Mouse (Mus musculus): Measurements from ENCODE around the gene Dnmbp. TPM values are rescaled to one million over a fixed set of nuclear protein-coding genes. Genes with fewer than 3 reads are reported as not detected.
"Not testable (repeated sequence)": the region's sequence is repeated elsewhere in the genome, so short reads cannot be mapped to it uniquely, and the experiment has no call there.

The Dnmbp gene
- total RNA-seq (2015) = 7.4 and 7.7 TPM in 2 replicates
- total RNA-seq (2017) = 7.7 and 14.6 TPM in 2 replicates

DNA sequence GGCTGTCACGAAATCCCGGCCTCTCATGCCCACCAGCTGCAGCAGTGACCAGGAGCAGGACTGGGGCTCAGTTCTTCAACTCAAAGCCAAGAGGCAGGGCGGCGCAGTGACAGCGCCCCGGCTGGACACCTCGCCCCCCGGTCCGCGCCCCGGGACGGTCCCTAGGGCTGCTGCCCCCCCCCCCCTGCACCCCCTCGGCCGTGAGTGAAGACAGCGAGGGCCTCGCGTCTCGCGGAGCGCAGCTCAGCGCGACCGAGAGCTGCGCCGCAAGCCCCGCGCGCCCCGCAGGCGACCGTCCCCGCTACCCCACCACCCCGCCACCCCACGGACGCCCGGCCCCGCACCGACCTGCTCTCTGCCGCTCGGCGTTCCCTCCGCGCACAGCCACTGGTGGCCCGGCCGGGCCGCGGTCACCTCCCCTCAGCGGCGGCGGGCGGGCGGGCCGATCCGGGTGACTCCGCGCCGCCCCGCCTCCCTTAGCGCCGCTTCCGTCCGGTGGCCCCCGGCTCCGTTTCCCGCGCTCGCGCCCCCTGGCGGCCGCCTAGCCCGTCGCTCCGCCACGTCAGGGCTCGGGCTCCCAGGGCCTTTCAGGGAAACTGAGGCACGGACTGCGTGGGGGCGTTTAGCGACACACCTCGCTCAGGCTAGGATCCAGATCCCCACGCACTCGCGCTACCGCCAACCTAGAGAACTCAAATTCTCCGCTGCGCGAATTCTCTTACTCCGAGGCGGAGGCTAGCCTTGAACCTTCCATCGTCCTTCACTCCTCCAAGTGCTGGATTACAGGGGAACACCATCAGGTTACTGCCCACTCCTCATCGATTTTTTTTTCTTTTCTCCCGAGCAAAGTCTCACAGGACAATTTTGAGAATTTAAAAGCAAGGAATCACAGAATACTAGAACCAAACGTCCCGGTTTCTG, at the start of gene Dnmbp:
TSS of gene Dnmbp (minus strand) at position 423 of the 921 bp plus-strand sequence.
- ATAC-seq (replicated peaks; ENCODE audit: poor library complexity) = peak; percentile 85

DNA sequence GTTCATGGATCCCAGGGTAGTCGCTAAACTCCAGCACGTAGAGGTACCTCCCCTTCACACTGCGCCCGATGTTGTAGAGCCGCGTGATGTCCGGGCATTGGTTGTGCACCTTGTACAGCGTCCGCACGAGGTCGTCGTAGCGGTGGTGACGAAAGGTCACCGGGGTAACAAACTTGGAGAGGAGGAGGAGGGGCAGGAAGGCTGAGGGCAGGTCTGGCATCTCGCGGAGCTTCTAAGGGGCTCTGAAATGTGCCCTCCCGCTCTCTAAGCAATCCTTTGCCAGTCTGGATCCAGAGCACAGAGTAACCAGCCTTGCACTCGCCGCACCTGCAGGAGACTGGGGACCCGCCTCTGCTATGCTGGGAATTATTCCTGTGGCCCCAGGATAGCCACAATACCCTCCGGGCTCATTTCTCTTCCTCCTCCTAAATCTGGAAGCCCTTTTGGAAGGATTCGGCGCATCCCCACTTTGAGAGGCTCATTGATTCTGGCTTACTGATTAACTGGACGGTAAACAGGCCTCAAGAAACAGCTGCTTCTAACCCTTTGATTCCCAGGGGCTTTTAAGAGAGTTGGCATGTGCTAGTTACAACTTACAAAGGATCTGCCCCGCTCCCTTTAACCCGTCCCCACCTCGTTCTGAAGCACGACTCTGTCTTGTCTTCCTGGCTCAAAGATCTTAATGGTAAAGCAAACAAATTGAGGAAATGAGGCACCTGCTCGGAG, 46.2 kb upstream of the Dnmbp start, which contains the start of gene Cpn1:
TSS of gene Cpn1 (minus strand) at position 488 of the 726 bp plus-strand sequence.
- peak; percentile 42; the same call in 1 of the 2 replicates for ATAC-seq (replicated peaks; ENCODE audit: poor library complexity)

DNA sequence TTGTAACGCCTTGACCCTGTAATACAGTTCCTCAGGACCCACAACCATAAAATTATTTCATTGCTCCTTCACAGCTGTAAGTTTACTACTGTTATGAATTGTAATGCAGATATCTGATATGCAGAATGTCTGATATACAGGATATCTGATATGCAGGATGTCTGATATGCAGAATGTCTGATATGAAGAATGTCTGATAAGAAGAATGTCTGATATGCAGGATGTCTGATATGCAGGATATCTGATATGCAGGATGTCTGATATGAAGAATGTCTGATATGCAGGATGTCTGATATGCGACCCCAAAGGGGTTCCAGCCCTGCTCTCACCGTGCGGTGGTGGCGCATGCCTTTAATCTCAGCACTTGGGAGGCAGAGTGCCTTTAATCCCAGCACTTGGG, 42.0 kb upstream of the Dnmbp start:
- ATAC-seq (replicated peaks; ENCODE audit: poor library complexity) = no peak

DNA sequence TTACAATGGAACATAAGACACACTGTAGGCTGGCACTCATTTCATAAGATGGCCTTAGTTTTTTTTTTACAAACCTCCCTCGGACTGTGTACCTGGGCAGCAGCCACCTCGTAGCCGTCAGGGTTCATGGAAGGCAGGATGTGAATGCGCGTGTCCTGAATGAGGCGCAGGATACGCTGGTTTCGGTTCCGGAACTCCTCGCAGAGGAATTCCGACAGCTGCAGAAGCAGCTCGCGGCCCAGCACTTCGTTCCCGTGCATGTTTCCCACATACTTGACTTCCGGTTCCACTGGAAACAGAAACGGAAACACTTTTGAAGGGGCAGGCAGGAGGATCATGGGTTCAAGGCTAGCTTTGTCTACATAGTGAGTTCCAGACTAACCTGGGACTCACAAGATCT, 40.7 kb upstream of the Dnmbp start:
- ATAC-seq (replicated peaks; ENCODE audit: poor library complexity) = no peak

DNA sequence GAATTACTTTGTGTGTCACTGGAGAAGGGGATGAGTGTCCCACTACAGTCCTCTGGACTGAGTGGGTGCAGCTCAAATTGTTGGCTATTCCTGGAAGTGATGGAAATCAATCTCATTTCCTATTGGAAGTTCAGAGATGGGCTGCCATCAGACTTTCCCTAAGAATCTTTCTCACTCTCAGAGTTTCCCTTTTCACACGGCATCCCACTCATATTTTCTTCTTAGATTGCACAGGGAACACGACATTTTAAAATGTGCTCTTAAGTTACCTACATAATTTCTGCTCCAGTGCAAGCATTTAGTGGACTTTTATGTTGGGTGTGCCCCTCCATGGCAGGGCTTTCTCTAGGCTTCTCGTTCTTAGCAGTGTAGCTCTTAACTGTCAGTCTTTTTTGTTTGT, 37.8 kb upstream of the Dnmbp start:
- ATAC-seq (replicated peaks; ENCODE audit: poor library complexity) = no peak

DNA sequence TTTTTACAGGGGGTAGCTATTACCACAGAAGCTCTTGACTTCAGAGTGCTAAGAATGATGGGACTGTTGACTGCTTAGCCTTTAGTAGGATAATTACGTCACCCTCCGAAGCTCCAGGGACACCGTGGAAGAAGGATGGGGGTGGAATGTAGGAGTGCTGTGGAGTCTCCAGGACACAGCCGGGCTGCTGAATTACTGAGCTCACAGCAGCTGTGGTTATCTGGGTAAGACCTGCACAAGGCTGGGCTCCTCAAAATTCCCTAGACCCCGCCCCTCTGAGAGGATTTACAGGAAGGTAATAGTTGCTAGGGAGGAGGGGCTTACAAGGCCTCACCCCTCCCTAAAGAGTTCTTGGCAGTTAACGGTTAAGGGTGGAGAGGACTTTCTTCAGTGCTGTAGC, 36.7 kb upstream of the Dnmbp start:
- ATAC-seq (replicated peaks; ENCODE audit: poor library complexity) = no peak

DNA sequence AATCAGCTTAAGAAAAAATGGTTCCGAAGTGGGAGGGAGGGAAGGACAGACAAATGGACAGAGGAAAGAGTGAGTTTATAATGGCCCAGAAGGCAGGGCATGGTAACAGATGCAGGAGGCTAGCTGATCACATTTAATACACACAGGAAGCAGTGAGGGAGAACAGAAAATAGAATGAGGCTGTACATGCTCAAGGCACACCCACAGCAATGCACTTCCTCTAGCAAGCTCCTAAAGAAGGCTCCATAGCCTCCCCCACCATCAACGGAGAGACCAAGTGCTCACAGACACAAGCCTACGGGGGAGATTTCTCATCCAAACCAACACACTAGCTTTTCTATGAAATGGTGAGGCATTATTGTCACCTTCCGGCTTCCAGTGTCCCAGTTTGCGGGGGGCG, 34.2 kb upstream of the Dnmbp start:
- no peak for ATAC-seq (replicated peaks; ENCODE audit: poor library complexity)

DNA sequence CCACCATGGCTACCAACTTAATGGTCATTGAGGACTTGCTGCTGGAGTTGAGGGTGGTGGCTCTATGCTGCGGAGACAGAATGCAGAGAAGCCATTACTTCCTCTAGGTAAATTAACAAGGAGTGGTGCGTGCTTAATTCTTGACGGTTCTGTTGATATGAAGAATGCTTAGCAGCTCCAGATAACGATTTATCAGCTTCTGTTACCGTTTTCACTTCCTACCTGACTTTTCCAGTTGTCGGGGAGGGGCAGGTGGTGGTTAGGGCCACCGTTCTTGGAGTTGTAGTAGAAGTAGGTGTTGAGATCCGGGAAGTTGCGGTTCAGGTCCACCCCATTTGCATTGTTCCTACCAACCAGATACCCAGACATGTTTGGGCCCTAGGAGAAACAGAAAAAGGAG, 33.7 kb upstream of the Dnmbp start:
- ATAC-seq (replicated peaks; ENCODE audit: poor library complexity) = no peak

DNA sequence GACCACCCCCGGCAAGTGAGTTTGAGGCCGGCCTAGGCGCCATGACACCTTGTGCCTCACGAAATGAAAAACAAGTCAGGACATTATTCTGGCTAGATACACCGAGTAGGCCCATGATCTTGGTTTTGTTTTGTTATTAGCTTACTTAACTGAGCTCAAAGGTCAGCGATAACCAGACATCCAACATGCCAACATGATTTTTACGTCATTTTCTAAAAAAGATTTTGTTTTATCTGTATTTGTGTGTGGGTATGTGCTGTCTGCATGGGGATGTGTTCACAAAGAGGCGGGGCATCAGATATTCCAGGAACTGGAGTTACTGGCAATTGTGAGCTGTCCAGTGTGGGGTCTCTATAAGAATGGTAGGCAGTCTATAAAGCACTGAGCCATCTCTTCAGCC, 32.1 kb upstream of the Dnmbp start:
- ATAC-seq (replicated peaks; ENCODE audit: poor library complexity) = no peak

DNA sequence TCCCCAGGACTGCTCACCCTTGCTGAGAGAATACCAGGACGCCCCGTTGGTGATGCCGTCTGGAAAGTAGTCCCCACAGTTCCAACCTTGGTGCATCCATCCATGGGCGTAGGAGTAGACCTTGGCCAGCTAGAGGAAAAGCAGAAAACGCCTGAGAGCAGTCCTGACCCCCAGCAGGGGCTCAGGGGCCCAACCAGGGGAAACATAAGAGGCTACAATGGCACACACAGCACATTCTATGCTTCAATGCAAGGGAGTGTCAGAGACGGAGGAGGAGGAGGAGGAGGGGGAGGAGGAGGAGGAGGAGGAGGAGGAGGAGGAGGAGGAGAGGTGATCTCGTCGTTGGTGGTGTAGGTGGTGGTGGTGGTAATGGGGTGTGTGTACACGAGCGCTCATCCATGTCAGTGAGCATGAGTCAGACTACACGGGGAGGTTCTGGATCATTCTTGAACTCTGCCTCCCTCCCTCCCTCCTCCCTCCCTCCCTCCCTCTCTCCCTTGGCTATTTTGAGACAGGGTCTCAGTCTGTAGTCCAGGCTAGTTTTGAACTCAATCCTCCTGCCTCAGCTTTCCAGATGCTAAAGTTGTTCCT, 28.5 kb upstream of the Dnmbp start:
- ATAC-seq (replicated peaks; ENCODE audit: poor library complexity) = no peak

DNA sequence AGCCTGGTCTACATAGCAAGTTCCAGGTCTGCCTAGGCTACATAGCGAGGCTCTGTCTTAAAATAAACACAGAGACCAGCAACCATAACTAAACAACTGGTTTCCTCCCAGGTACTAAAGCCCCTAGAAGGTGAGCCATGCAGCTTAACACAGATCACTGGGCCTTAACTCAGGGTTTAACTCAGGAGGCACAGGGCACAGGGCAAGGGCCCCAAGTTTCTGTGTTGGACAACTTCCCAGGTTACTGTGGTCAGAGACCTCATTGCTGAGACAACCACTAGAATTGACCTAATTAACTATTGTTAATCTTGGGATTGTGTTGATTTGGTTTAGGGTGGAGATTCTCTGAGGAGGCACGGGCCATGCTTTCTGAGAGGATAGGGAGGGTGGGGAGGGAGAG, 26.5 kb upstream of the Dnmbp start:
- no peak for ATAC-seq (replicated peaks; ENCODE audit: poor library complexity)

DNA sequence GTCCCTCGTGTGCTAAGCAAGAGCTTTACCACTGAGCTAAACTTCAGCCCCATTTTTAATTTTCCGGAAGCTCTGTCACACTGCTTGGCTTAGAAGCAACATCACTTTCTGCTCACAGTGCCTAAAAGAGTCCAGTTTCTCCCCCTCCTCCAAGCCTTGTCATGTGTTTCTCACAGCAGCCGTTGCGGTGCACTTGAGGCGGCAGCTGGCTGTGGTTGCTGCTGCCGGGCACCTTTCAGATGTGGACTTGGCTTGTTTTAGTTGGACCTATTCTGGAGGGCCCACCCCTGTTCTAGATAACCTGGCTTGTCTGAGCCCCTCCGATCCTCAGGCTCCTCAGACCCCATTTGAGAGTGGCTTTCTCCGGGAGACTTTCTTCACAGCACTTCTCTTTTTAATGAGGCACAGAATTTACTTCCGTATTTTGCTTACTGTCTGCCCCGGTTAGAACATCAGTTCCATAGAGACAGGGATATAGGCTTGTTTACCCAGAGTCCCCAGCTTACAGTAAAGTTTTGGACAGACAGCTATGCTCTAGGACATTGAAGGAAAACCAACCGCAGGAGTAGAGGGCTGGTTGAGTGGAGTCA, 25.6 kb upstream of the Dnmbp start:
- ATAC-seq (replicated peaks; ENCODE audit: poor library complexity) = peak; percentile 69

DNA sequence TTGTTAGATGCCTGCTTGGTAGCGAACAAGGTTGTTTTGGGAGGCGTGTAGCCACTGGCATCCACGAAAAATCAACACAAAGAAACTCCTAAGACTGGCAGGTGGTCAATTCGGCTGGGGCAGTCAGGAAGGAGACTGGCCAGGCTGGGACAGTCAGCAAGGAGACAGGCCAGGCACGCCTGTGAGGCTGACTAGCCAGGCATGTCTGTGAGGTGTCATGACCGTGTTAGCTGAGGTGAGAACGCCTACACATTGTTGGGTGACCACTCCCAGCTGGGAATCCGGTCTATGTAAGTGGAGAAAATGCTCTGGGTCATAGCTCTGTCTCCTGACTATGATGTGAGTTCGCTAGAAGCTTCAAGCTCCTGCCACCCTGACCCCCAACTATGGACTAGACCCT, 22.8 kb upstream of the Dnmbp start:
- no peak for ATAC-seq (replicated peaks; ENCODE audit: poor library complexity)

DNA sequence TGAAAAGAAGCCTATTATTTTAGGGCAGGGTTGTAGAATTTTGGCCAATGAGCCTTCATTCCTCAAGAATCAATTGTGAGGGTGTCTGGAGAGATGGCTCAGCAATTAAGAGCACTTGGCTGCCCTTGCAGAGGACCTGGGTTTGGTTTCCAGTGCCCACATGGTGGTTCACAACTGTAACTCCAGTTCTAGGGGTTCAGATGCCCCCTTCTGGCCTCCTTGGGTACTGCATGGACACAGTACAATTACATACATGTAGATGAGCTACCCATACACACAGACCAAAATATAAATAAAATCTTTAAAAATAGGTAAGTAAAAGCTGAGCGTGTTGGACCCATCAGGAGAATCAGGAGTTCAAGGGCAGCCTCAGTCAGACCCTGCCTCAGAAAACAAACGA, 21.2 kb upstream of the Dnmbp start:
- peak; percentile 55; the same call in 1 of the 2 replicates for ATAC-seq (replicated peaks; ENCODE audit: poor library complexity)

DNA sequence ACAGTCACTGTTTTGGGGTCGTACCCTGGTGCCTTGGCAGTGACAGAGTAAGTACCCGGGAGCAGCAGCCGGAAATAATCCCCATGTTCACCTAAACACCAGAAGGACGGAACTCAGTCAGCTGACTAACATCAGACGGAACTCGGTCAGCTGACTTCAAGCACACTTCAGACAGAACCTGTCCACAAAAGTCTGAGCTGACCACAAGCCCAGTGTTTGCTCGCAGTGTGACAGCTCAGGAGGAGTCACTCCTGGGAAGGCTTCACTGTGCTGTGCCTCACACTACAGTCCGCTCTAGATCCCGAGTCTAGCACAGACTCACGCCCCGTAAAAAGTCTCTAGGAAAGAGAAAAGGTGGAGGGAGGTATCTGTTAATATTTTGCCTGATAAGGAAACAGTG, 20.0 kb upstream of the Dnmbp start:
- no peak for ATAC-seq (replicated peaks; ENCODE audit: poor library complexity)

DNA sequence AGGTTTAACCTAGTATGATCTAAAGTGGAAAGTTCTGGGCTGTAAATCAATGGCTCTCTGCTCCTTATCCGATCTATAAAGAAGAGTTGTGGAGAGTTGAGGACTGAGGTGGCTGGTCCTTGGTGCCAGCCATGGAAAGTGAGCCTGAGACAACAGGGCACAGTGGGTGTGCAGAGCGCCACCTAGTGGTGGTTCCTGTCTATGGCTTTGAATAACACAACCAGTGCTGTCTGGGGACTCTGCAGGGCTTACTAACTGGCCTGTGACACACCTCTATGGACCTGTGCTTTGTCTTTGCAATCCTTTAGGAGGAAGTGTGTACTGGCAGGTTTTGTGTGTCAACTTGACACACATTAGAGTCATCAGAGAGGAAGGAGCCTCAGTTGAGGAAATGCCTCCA, 19.2 kb upstream of the Dnmbp start:
- peak; percentile 92 for ATAC-seq (replicated peaks; ENCODE audit: poor library complexity)

DNA sequence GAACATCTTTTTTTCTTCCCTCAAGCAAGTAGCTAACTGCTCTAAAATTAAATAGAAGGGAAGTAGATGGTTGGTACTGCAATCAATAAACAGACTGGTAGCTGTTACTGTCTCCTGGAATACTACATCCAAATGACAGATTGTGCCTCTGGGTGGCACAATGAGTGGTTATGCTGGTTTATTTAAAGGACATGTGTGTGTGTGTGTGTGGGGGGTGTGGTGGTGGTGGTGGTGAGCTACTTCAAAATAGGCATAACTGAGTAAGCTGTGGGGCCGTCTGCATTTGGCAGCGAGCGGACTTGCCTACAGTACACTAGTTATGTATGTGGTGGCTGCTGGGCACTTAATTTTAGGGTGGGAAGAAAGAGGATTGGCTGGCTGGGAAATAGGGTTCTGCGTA, 17.9 kb upstream of the Dnmbp start:
- no peak for ATAC-seq (replicated peaks; ENCODE audit: poor library complexity)

DNA sequence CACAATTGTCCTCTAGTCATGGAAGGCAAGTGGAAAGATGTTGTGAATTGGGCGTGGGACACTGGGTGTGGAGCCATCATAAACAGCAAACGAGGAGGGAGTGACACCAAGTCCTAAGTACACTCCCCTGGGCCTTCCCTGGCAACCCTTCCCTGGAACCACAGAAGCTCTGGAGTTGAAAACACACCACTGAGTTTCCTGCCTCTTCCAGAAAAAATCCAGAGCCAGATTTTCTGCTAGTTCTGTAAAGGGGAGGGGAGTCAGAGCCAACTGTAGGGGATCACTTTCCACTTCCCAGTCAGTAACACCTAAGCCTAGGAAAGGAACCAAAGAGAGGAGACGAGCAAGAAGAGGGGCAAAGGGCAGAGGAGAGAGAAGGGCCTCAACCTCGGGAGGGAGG, 17.4 kb upstream of the Dnmbp start:
- ATAC-seq (replicated peaks; ENCODE audit: poor library complexity) = no peak

DNA sequence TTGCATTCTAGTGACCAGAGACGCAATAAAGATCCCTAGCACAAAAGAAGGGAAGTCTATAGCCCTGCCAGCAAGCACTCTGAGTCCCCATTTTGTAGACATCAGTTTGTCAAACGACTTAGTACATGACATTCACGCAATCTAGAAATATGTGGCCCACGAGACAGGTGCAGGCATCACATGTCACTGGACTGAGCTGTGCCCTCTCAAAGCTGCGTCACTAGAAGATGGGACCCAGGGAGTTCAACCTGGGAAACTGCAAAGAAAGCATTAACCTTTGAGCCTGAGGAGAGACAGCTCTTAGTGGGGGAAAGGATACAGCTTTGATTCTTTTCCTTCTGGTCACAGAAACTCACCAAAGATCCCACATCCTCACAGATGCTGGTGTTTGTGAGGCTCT, 15.3 kb upstream of the Dnmbp start:
- ATAC-seq (replicated peaks; ENCODE audit: poor library complexity) = no peak

DNA sequence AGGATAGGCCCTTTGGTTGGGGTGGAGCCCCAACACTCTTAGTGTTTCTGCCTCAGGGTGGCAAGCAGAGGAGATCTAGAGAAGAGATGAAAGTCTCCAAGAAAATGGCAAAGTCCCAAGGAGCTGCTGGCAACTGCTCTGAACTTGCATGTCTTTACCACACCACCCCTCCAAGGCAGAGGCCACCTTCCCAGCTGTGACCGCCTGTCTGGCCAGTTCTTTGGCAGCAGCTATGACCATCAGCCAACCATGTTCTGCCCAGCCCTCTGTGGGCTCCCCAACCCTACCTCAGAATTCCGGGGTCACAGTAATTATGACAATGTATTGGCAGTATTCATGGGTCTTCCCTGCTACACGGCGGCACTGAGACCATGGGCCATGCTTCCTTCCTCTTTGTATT, 14.9 kb upstream of the Dnmbp start:
- ATAC-seq (replicated peaks; ENCODE audit: poor library complexity) = no peak

DNA sequence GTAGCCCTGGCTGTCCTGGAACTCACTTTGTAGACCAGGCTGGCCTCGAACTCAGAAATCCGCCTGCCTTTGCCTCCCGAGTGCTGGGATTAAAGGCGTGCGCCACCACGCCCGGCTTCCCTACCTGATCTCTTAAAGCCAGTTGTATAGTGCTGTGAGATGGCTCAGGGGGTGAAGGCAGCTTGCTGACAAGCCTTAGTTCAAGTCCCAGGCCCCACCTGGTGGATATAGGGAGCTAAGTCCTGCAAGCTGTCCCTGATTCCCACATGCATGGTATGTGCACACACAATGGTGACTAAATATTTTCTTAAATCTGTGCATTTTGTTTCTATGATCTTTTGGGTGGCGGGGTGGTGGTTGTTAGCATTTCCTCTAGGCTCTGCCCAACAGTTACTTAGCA, 12.9 kb upstream of the Dnmbp start:
- ATAC-seq (replicated peaks; ENCODE audit: poor library complexity) = not testable (repeated sequence)
